Mouse (Mus musculus) lung, embryonic 14.5 days (tissue): ENCODE data around the gene Epha4. TPM values are rescaled to one million over a fixed set of nuclear protein-coding genes. Genes with fewer than 3 reads are reported as not detected.

Experiments
- ATAC-seq: fragments of 200-750 bp; cut with Nextera tagmentation; 2 replicates; pipeline ENCODE4 v1.8.0; 2017; ENCODE audit warnings: mild to moderate bottlenecking, moderate TSS enrichment, moderate library complexity; ENCODE audit not compliant: insufficient read depth
- DNase-seq: peaks from one replicate; pipeline ENCODE4 v3.0.0-alpha.2; 2015
- H3K27ac ChIP-seq: fragments of 300-500 bp; sonication (generic); 2 replicates; pipeline ENCODE4 v1.5.1; 2014; ENCODE audit warnings: low read depth, mild to moderate bottlenecking, moderate library complexity
- H3K27me3 ChIP-seq: fragments of 300-500 bp; sonication (generic); 2 replicates; pipeline ENCODE4 v1.6.1; 2014; ENCODE audit warnings: low read length, control low read depth; ENCODE audit not compliant: insufficient read depth
- H3K36me3 ChIP-seq: fragments of 300-500 bp; sonication (generic); 2 replicates; pipeline ENCODE4 v1.6.1; 2014; ENCODE audit warnings: control low read depth; ENCODE audit not compliant: insufficient read depth
- H3K4me1 ChIP-seq: fragments of 300-500 bp; sonication (generic); 2 replicates; pipeline ENCODE4 v1.6.1; 2014; ENCODE audit warnings: antibody characterized with exemption, control low read depth; ENCODE audit not compliant: insufficient read depth
- H3K4me2 ChIP-seq: fragments of 300-500 bp; sonication (generic); 2 replicates; pipeline ENCODE4 v1.6.1; 2014; ENCODE audit warnings: mild to moderate bottlenecking
- H3K4me3 ChIP-seq: fragments of 300-500 bp; sonication (generic); 2 replicates; pipeline ENCODE4 v1.5.1; 2014; ENCODE audit warnings: low read depth, low read length
- H3K9ac ChIP-seq: fragments of 300-500 bp; sonication (generic); 2 replicates; pipeline ENCODE4 v1.6.1; 2014
- H3K9me3 ChIP-seq: fragments of 300-500 bp; sonication (generic); 2 replicates; pipeline ENCODE4 v1.6.1; 2016; ENCODE audit warnings: low read depth, low read length, control low read depth
- CTCF ChIP-seq: IDR thresholded peaks from 2 replicates; pipeline ENCODE4 v1.5.1; 2016; ENCODE audit warnings: antibody characterized with exemption, low read depth
- WGBS: fragments of 180-500 bp; shearing (Covaris S2); extraction: QIAGEN DNeasy Blood & Tissue Kit; methylation state at CpG from one replicate; pipeline ENCODE4 v1.1.7; 2014; 5-methylcytosine and 5-hydroxymethylcytosine counted together
- polyA plus RNA-seq: library from polyadenylated mRNA; unstranded; fragments of >200 nt; fragmentation: Nextera tagmentation; extraction: Ambion mirVana; gene quantifications from 2 replicates; pipeline ENCODE4 v1.2.1, GENCODE M21; 2014

The Epha4 gene
- polyA plus RNA-seq, 1 experiment from 2014 or later = 18.0 TPM

GRCm38 (mm10) chr1:77457446-77457800 is 57.5 kb downstream of the Epha4 start:
- Histone ChIP-seq H3K36me3 (no peaks in the 10 kb centered on the region), H3K9ac (no peak overlapping the region), H3K4me2 (no peak overlapping the region), H3K9me3 (no peaks in the 10 kb centered on the region), H3K4me1 (peaks cover 4% of the 10 kb centered on the region; the same call in 1 of the 2 replicates), H3K27ac (no peak overlapping the region), H3K4me3 (no peak overlapping the region), H3K27me3 (no peaks in the 10 kb centered on the region)
- no peak for ATAC-seq
- DNase-seq = peak; percentile 15
- TF ChIP-seq CTCF = no peak
- 39% methylated on average over 6 of the region's 6 CpGs for WGBS

DNA sequence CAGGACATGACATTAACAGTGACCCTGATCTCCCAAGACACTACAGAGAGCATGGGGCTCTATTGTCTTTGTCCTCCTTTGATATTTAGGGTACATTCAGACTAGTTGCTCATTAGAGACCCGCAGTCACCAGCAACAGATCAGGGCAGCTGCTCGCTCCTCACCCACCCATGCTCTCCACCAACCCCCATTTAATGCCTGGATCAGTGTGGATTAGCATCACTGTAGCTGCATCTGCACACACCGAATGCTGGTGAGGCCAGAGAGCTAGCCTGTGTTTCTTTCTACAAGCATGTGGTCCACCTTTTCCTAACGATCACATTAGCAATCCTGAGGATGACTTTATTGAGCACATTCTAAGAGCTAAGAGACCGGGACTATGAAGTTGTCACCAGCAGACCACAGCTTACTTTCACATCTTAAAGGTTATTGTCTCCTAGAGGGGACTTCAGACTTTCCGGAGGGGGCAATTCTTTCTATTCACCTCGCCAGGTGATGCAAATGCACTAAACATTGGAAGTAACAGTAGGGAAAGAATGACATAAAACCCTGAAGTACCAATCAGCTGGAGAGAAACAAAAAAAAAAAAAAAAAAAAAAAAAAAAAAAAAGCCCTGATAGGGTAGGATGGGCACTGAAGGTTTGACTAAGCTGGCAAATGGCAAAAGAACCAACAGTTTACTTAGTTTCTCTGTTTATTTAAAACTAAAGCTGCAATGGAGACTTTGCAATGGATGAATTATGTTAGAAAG is 58.0 kb downstream of the Epha4 start:
- DNase-seq (no peak), ATAC-seq (no peak)
- no peak overlapping the region for H3K27ac ChIP-seq
- no peak for TF ChIP-seq CTCF
- H3K4me2 ChIP-seq = no peak overlapping the region
- no peak overlapping the region for H3K4me3 ChIP-seq
- H3K27me3 ChIP-seq = no peaks in the 10 kb centered on the region
- 81% methylated on average over 7 of the region's 7 CpGs for WGBS
- no peaks in the 10 kb centered on the region for H3K9me3 ChIP-seq
- H3K9ac ChIP-seq = no peak overlapping the region
- peaks cover under 1% of the 10 kb centered on the region; the same call in 1 of the 2 replicates for H3K4me1 ChIP-seq
- no peaks in the 10 kb centered on the region for H3K36me3 ChIP-seq

DNA sequence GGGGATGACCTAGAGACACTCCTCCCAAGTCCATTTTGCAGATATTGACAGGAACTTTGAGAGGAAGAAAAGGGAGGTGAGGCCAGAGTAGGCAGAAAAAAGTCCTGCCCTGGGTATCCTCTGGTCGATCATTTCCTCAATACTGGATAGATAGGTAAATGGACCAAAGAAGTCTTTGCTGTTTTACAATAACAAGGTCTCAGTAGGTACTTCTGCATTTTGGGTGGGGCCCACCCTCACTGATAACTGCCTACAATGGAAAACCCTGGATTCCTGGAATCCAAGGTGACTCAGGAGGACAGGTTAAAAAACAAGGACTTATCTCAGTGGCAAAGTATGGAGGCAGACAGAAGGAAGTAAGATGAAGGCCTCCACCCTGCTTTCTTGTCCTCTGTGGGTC is 61.1 kb downstream of the Epha4 start:
- WGBS = 86% methylated on average over 1 of the region's 1 CpGs
- no peaks in the 10 kb centered on the region for H3K9me3 ChIP-seq
- ATAC-seq = no peak
- no peaks in the 10 kb centered on the region for H3K4me1 ChIP-seq
- no peaks in the 10 kb centered on the region for H3K27me3 ChIP-seq
- H3K4me3 ChIP-seq = no peak overlapping the region
- DNase-seq = no peak
- no peaks in the 10 kb centered on the region for H3K36me3 ChIP-seq
- no peak for TF ChIP-seq CTCF
- no peak overlapping the region for H3K4me2 ChIP-seq
- H3K9ac ChIP-seq = no peak overlapping the region
- H3K27ac ChIP-seq = no peak overlapping the region

DNA sequence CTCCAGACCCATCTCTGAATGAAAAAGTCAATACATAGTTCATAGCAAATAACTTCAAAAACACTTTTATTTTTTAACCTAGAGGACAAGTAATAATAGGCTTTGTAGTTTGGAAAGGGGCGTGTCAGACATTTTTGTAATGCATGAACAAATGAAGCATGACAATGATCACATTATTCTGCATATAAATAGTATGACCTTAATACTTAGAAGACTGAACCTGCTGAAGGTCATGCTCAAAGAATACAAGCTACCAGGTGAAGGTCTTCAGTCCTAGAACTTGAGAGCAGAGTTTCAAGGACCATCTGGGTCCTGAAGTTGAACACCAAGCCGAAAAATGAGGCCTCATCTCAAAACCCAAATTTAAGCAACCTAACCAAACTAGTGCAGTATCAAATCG is 62.2 kb downstream of the Epha4 start:
- H3K4me2 ChIP-seq = no peak overlapping the region
- H3K9me3 ChIP-seq = no peaks in the 10 kb centered on the region
- TF ChIP-seq CTCF = no peak
- no peak for DNase-seq
- no peak overlapping the region for H3K4me3 ChIP-seq
- H3K27ac ChIP-seq = no peak overlapping the region
- H3K27me3 ChIP-seq = no peaks in the 10 kb centered on the region
- no peak for ATAC-seq
- H3K36me3 ChIP-seq = no peaks in the 10 kb centered on the region
- WGBS = 90% methylated on average over 3 of the region's 3 CpGs
- H3K9ac ChIP-seq = no peak overlapping the region
- no peaks in the 10 kb centered on the region for H3K4me1 ChIP-seq

- H3K27me3 ChIP-seq = no peaks in the 10 kb centered on the region
- no peaks in the 10 kb centered on the region for H3K36me3 ChIP-seq
- no peaks in the 10 kb centered on the region for H3K9me3 ChIP-seq
- TF ChIP-seq CTCF = no peak
- DNase-seq (no peak), ATAC-seq (no peak)
- WGBS = 92% methylated on average over 3 of the region's 3 CpGs
- no peak overlapping the region for H3K9ac ChIP-seq
- no peaks in the 10 kb centered on the region for H3K4me1 ChIP-seq
- H3K4me3 ChIP-seq = no peak overlapping the region
- H3K27ac ChIP-seq = no peak overlapping the region
- H3K4me2 ChIP-seq = no peak overlapping the region
Observed at GRCm38 (mm10) chr1:77451541-77451940, 63.3 kb downstream of the Epha4 start.

- Histone ChIP-seq H3K4me1 (no peaks in the 10 kb centered on the region), H3K27me3 (no peaks in the 10 kb centered on the region), H3K9ac (no peak overlapping the region), H3K36me3 (no peaks in the 10 kb centered on the region), H3K4me3 (no peak overlapping the region), H3K9me3 (no peaks in the 10 kb centered on the region), H3K4me2 (no peak overlapping the region), H3K27ac (no peak overlapping the region)
- ATAC-seq (no peak), DNase-seq (peak; percentile 52)
- WGBS = 42% methylated on average over 3 of the region's 3 CpGs
- no peak for TF ChIP-seq CTCF
Observed at GRCm38 (mm10) chr1:77450201-77450600, 64.7 kb downstream of the Epha4 start.

DNA sequence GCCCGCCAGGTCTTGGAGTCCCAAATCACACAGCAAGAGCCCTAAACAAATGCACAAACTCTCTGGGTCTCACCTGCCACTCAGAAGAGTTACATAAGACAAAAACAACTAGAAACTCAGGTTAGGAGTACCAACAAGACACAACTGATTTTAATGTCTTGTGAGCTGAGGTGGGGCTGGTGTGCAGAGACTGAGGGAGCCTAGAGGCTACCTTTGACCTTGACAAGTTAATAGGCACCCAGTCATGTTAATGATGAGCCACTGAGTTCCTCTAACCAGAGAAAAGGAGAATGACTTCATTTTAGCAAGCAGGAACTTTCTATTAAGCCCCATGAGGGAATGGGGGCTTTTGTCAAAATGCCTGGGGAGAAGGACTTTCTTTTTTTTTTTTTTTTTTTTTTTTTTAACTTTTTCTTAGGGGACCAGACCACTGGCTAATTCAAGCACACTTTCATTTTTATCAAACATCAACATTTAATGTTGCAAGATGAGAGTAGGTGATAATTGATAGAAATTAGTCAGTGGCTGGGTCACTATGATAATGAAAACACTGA is 67.8 kb downstream of the Epha4 start:
- Histone ChIP-seq H3K4me2 (no peak overlapping the region), H3K27me3 (no peaks in the 10 kb centered on the region), H3K9me3 (no peaks in the 10 kb centered on the region), H3K27ac (no peak overlapping the region), H3K9ac (no peak overlapping the region), H3K4me1 (0 out of 2 replicates have a peak, but pooled peaks cover 3% of the 10 kb centered on the region), H3K4me3 (no peak overlapping the region), H3K36me3 (0 out of 2 replicates have a peak, but pooled peaks cover 3% of the 10 kb centered on the region)
- no peak for ATAC-seq
- WGBS = 88% methylated on average over 1 of the region's 1 CpGs
- TF ChIP-seq CTCF = no peak
- DNase-seq = no peak
